Mouse (Mus musculus) heart, adult 2 months (tissue): ENCODE data around the gene Aanat.

Source experiments
- CTCF ChIP-seq: fragments of 200-600 bp; IDR thresholded peaks from 2 replicates; pipeline ENCODE4 v1.8.1; 2022; ENCODE audit warnings: antibody characterized with exemption, mild to moderate bottlenecking, moderate library complexity
- POLR2A ChIP-seq: fragments of 200-500 bp; IDR thresholded peaks from 2 replicates; pipeline ENCODE4 v1.6.1; 2011; ENCODE audit warnings: mild to moderate bottlenecking, low read depth, low read length, control low read depth; ENCODE audit not compliant: insufficient read depth

GRCm38 (mm10) chr11:116627072-116628020 is 41.1 kb downstream of the Aanat start:
- TF ChIP-seq CTCF = peak; percentile 47
- TF ChIP-seq POLR2A = no peak
